In the genomic region with DNA sequence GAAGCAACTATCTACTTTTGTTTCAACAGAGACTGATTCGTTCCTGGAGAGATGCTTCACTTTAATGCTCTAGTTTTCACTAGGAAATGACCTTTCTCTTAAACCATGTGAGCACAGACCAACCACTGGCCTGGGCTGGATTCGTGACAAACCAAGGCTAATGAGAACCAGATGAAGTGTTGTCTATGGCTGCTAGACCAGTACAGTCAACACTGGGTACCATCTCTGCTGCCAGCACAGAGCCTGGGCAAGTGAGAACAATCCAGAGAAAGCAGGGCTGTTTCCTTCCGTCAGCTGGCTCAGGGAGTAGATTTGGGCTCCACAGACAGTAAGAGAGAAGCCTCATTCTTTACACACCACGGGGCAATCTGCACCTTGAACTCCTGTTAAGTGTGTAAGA, we compare ENCODE assay signal across 20 mouse cellular contexts.
A peak's percentile ranks its signal among the peaks of the same experiment; 100 is the strongest.
DNase-seq lines count a peak whose midpoint lies in the region; ATAC-seq lines count a peak whose summit lies in the region.
"Had no signal": no experiment of that assay in that cellular context is flagged by ENCODE, and none has a peak within 500 bp of the region (broad histone marks: within the 10 kb centered on the region; RNA-seq: fewer than 3 reads in every experiment).

No protein-coding gene starts in this region.

- no peak for ATAC-seq in hindbrain, embryonic 11.5 days (ENCODE audit: low FRiP score)
- ATAC-seq in granulocyte monocyte progenitor cell, adult 5-6 weeks (replicated peaks; ENCODE audit: poor library complexity, severe bottlenecking) = no peak
- ATAC-seq: activated CD4-positive, CD25-positive, alpha-beta regulatory T cell, adult 4 months; CD4-positive, CD25-positive, alpha-beta regulatory T cell, adult 4 months; inflammation-experienced regulatory T-cells, adult 6 months; liver, postnatal 0 days; midbrain, embryonic 15.5 days had no signal

- WGBS in hindbrain, embryonic 10.5 days = 43% methylated on average over 4 of the region's 4 CpGs
- WGBS in hindbrain, embryonic 11.5 days = 36% methylated on average over 4 of the region's 4 CpGs
- 24% methylated on average over 4 of the region's 4 CpGs for WGBS in embryonic facial prominence, embryonic 10.5 days

- no peaks in the 10 kb centered on the region for H3K27me3 ChIP-seq in hindbrain, embryonic 10.5 days (ENCODE audit: insufficient read depth, poor library complexity, severe bottlenecking)
- no peaks in the 10 kb centered on the region for H3K27me3 ChIP-seq in hindbrain, embryonic 11.5 days (ENCODE audit: control insufficient read depth, insufficient read depth, low read length)
- no peaks in the 10 kb centered on the region for H3K27me3 ChIP-seq in embryonic facial prominence, embryonic 10.5 days (replicated peaks; ENCODE audit: low read depth, poor library complexity, severe bottlenecking)
- H3K27me3 ChIP-seq: limb, embryonic 15.5 days; neural tube, embryonic 12.5 days had no signal

- H3K36me3 ChIP-seq in hindbrain, embryonic 10.5 days = 0 out of 2 replicates have a peak, but pooled peaks cover 3% of the 10 kb centered on the region
- no peaks in the 10 kb centered on the region for H3K36me3 ChIP-seq in hindbrain, embryonic 11.5 days (ENCODE audit: control insufficient read depth, insufficient read depth, low read length)
- no peaks in the 10 kb centered on the region; the same call in 1 of the 2 replicates for H3K36me3 ChIP-seq in embryonic facial prominence, embryonic 10.5 days (replicated peaks)
- H3K36me3 ChIP-seq: heart, embryonic 10.5 days; midbrain, embryonic 15.5 days; neural tube, embryonic 12.5 days had no signal

- no peaks in the 10 kb centered on the region for H3K9me3 ChIP-seq in hindbrain, embryonic 10.5 days
- H3K9me3 ChIP-seq in hindbrain, embryonic 11.5 days (ENCODE audit: control insufficient read depth, low read length) = no peaks in the 10 kb centered on the region
- no peaks in the 10 kb centered on the region for H3K9me3 ChIP-seq in embryonic facial prominence, embryonic 10.5 days
- H3K9me3 ChIP-seq: heart, embryonic 10.5 days; limb, embryonic 15.5 days; midbrain, embryonic 15.5 days; neural tube, embryonic 12.5 days had no signal

- H3K4me3 ChIP-seq in hindbrain, embryonic 10.5 days = no peak overlapping the region
- no peak overlapping the region for H3K4me3 ChIP-seq in hindbrain, embryonic 11.5 days (ENCODE audit: low read depth, low read length)
- no peak overlapping the region for H3K4me3 ChIP-seq in embryonic facial prominence, embryonic 10.5 days
- H3K4me3 ChIP-seq: heart, embryonic 10.5 days; left cerebral cortex, adult 2 months; limb, embryonic 15.5 days; midbrain, embryonic 15.5 days; neural tube, embryonic 12.5 days had no signal

- peak; percentile 27 for DNase-seq in hindbrain, embryonic 10.5 days (ENCODE audit: low spot score)
- no peak for DNase-seq in hindbrain, embryonic 11.5 days (ENCODE audit: low spot score)
- DNase-seq in adipocyte (ENCODE audit: low spot score) = peak; percentile 49
- peak; percentile 51 for DNase-seq in embryonic facial prominence, embryonic 10.5 days (ENCODE audit: low spot score)
- peak; percentile 55 for DNase-seq in mesoderm, embryonic 11.5 days (ENCODE audit: low read depth, low spot score)
- no peak for DNase-seq in thymus, postnatal 10 days (ENCODE audit: low spot score in 2 of 2)
- DNase-seq: cerebellum, adult 18-20 months; kidney, adult 9 months; liver, postnatal 0 days; lung, postnatal 4 days; thymus, adult 2 months had no signal

- peaks cover 40% of the 10 kb centered on the region for H3K4me1 ChIP-seq in hindbrain, embryonic 10.5 days (replicated peaks)
- no peaks in the 10 kb centered on the region; the same call in 1 of the 2 replicates for H3K4me1 ChIP-seq in hindbrain, embryonic 11.5 days (replicated peaks; ENCODE audit: control insufficient read depth, insufficient read depth, low read length)
- peaks cover 35% of the 10 kb centered on the region for H3K4me1 ChIP-seq in embryonic facial prominence, embryonic 10.5 days
- H3K4me1 ChIP-seq: heart, embryonic 10.5 days had no signal

- no peak overlapping the region for H3K9ac ChIP-seq in hindbrain, embryonic 11.5 days (ENCODE audit: low read depth, low read length)
- H3K9ac ChIP-seq: limb, embryonic 15.5 days; liver, postnatal 0 days; midbrain, embryonic 15.5 days; neural tube, embryonic 12.5 days had no signal

- H3K27ac ChIP-seq in hindbrain, embryonic 10.5 days = peak overlapping the region; percentile 70
- H3K27ac ChIP-seq in hindbrain, embryonic 11.5 days (ENCODE audit: low read depth, low read length) = no peak overlapping the region
- peak overlapping the region; percentile 65 for H3K27ac ChIP-seq in embryonic facial prominence, embryonic 10.5 days (replicated peaks)
- H3K27ac ChIP-seq: heart, embryonic 10.5 days; left cerebral cortex, adult 2 months; limb, embryonic 15.5 days; midbrain, embryonic 15.5 days; neural tube, embryonic 12.5 days had no signal

- H3K4me2 ChIP-seq in hindbrain, embryonic 11.5 days (replicated peaks; ENCODE audit: low read depth, low read length) = no peak overlapping the region
- H3K4me2 ChIP-seq: limb, embryonic 15.5 days; midbrain, embryonic 15.5 days; neural tube, embryonic 12.5 days had no signal

Comparison
In these comparisons a context has a peak if more than half of its experiments do, and no peak if none do; other contexts are left out.
1. DNase-seq: peak in hindbrain, embryonic 10.5 days (single experiment), adipocyte (single experiment), embryonic facial prominence, embryonic 10.5 days (single experiment) and mesoderm, embryonic 11.5 days (single experiment); none in hindbrain, embryonic 11.5 days (single experiment) and thymus, postnatal 10 days (0 of 2).